Mouse (Mus musculus) heart, postnatal 14 days (tissue): Measurements from ENCODE around the gene Fgr. TPM values are rescaled to one million over a fixed set of nuclear protein-coding genes. Genes with fewer than 3 reads are reported as not detected.

Source experiments
- DNase-seq, 2 experiments: peaks; one replicate each; pipeline ENCODE4 v3.0.0; 2021 to 2022
- intact Hi-C: fragments of 180-260 bp; cut with DNase I; formaldehyde crosslinking; loops from one replicate; pipeline ENCODE4 v1.15.1; 2025
- total RNA-seq, 2 experiments: library from RNA; stranded (reverse); gene quantifications; 2 replicates each; pipeline ENCODE4 v1.2.3; 2021

Gene Fgr
- total RNA-seq, 2 experiments from 2014 or later = 0.43 to 0.49 TPM

- peak; percentile 68 to 74 for DNase-seq
- intact Hi-C loops = loop anchor here (1.0 to 10.0 kb wide), 3 partner anchors 43 to 184 kb away; no protein-coding TSS in a partner anchor
These were observed 39.5 kb downstream of the Fgr start for GRCm38 (mm10) chr4:133013266-133013891.

GRCm38 (mm10) chr4:133014088-133014487, 40.2 kb downstream of the Fgr start:
- DNase-seq = no peak
- intact Hi-C loops = loop anchor here (5.0 to 10.0 kb wide), 2 partner anchors 101 to 183 kb away; no protein-coding TSS in a partner anchor

GRCm38 (mm10) chr4:133014896-133015709, 41.2 kb downstream of the Fgr start:
- intact Hi-C loops = loop anchor here (5.0 to 10.0 kb wide), 2 partner anchors 100 to 182 kb away; no protein-coding TSS in a partner anchor
- no peak for DNase-seq

- intact Hi-C loops = loop anchor here (10.0 kb wide), 1 partner anchor 99 kb away; no protein-coding TSS in a partner anchor
- no peak for DNase-seq
These were observed 42.1 kb downstream of the Fgr start for GRCm38 (mm10) chr4:133015710-133016651.

DNA sequence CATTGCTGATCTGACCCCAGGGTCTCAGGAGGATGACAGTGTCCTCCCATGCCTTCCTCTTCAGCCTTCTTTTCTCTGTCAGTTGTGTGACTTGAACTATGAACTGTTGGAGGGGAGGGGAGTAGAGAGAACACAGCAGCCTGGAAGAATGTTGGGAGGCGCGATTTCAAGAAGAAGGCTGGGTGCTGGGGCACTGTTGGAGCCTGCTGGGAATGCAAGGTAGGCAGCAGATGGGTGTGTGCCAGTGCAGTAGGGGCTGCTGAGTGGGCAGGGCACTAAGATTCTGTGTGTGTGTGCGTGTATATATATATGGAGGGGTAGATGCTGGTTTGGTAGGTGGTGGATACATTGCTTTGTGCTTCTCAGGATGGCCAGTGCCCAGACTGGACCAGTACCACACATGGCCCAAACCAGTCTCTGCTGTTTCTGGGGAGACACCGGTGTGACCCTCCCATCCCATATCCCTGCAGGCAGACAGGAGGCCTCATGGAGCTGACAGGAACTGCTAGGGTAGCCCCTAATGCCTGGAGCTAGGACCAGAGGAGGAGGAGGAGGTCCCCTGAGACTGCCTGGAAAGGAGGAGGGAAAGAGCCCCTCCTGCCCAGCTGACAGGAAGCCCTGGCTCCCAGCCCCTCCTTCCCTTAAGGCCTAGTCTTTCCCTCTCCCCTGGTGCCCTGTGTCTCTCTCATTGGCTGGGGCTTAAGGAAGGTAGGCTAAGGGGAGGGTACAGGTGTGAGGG, 43.0 kb downstream of the Fgr start:
- intact Hi-C loops = loop anchor here (10.0 kb wide), 1 partner anchor 98 kb away; no protein-coding TSS in a partner anchor
- DNase-seq = peak in 1 of 2 experiments; percentile 64

DNA sequence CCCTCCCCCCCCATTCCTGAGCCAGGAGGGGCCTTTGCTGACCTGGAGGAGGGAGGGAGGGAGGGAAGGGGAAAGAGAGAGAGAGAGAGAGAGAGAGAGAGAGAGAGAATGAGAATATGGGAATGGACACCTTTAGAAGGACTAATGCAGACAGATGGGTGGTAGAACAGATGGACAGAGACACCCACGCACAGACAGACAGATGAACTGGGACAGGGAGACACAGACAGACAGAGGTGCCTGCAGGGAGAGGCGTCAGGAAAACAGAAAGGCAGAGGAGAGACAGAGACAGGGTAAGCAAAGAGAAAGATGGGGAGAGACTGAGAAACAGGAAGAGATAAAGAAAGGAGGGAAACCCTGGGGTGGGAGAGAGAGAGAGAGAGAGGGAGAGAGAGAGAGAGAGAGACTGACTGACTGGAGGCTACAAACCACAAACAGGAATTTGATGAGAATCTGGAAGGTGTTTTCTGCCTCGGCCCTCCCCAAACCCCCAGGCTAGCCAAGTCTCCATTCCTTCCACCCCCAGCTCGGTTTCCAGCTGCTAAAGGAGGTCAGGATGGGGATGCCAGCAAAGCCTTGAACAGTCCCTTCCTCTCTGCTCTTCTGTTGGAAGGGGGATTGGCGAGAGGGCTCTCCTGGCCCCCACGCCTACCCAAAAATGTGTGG, 43.8 kb downstream of the Fgr start:
- intact Hi-C loops = loop anchor here (10.0 kb wide), 1 partner anchor 97 kb away; no protein-coding TSS in a partner anchor
- DNase-seq = no peak

DNA sequence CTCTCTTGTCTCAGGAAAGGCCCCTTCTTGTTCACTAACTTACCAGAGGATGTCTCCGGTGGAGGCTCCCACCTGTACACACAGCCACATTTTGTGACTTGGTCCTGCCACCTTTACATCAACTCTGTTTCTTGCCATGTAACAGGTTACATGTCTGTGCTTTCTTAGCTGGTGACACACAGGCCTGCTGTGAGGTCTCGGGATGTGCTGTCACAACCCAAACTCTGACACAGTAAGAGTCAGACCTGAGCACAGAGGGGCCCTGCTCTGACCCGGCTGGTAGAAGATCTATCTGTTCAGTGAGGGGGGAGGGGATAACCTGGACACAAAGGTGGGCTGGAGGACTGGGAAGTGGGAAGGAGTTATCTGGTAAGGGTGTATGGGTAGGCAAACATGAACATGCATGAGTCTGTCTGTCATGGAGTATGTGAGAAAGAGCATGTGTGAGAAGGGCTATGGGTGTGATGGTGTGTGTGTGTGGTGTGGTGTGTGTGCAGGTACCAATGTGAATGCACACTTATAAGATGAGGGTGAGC, 44.4 kb downstream of the Fgr start:
- intact Hi-C loops = loop anchor here (10.0 kb wide), 1 partner anchor 96 kb away; no protein-coding TSS in a partner anchor
- no peak for DNase-seq

DNA sequence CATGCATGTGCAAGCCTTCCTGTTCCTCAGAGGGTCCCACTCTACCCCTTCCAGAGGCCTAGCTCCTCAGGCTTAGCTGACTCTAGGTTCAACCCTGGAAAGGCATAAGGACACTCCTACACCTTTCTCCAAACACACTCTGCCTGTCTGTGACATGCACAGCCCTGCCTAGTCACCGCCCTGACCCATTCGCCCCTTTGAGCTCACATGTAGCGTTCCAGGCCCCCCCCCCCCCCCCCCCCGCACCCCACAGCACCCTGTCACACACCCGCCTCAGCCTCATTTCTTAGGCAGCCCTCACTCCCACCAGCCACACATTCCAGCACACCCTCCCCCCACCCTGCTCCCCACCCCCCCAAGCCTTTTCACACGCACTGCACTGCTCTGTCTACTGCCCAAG, 46.8 kb downstream of the Fgr start:
- intact Hi-C loops = loop anchor here (2.0 kb wide), 1 partner anchor 14 kb away; no protein-coding TSS in a partner anchor
- DNase-seq = no peak

- intact Hi-C loops = loop anchor here (2.0 kb wide), 1 partner anchor 14 kb away; no protein-coding TSS in a partner anchor
- no peak for DNase-seq
These were observed 47.3 kb downstream of the Fgr start for GRCm38 (mm10) chr4:133021181-133021671.

DNA sequence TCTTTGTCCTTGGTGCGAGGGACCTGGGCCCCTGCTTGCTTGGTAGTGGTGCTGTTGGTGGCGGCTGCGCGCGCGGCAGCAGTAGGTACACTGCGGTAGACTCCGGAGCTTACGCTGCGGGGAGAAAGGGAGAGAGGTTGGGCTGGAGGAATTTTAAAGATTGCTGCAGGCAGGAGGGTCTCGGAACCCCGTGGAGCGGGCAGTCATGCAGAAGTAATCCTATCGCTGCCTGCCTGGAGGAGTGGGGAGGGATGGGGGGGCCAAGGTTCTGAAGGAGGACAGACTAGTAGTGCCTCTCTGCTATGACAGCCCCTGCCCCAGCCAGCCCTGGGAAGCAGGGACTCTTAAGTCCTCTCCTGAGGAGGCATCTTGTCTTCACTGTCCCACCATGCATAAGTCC, 48.3 kb downstream of the Fgr start:
- DNase-seq = no peak

DNA sequence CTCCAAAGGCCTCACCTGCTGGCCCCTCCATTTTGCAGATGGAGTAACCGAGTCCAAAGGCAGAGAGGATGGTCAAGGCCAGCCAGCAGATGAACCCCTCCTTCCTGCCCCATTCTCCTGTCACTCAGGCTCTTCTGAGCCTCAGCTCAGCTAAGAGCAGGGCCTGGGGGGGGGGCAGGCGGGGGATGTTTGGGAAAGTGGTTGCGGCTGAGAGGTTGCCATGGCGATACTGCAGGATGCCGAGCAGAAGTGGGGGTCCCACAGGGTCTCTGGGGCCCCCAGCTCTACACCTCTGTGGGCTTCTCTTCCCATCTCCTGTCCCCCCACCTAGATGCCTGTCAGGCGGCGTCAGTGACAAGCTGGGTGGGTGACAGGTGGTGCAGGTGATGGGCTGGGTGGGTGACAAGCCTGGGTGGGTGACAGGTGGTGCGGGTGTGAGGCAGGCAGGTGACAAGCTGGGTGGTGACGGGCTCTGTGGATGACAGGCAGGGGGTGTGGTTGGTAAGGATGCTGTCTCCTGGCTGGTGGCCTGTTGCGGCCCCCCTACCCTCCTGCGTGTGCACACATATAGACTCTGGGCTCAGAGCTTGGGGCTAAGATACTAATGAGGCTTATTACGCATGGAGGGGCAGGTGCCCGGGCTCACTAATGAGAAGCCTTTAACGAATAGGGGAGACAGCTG, 49.2 kb downstream of the Fgr start:
- intact Hi-C loops = no loop called here

More for the DNA sequence above, 48.3 kb downstream of the Fgr start:
- intact Hi-C loops = no loop called here

DNA sequence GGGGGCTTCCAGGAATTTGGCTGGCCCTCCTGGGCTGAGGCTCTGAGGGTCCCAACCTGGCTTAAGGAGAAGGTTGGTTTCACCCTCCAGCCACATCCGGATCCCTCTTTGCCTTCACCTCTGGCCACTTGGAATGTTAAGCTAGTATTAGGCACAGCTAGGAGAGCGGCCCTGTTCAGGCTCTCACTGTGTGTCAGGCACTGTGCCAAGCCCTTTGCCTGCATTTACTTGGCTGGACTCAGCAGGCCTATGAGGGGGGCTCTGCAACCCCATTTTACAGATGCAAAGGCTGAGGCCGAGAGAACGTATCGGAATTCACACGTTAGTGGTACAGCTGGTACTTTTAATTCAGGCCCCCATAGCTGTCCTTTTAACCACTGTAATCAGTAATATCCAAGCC, 49.7 kb downstream of the Fgr start:
- intact Hi-C loops = no loop called here

More for the DNA sequence above, 49.2 kb downstream of the Fgr start:
- no peak for DNase-seq

DNA sequence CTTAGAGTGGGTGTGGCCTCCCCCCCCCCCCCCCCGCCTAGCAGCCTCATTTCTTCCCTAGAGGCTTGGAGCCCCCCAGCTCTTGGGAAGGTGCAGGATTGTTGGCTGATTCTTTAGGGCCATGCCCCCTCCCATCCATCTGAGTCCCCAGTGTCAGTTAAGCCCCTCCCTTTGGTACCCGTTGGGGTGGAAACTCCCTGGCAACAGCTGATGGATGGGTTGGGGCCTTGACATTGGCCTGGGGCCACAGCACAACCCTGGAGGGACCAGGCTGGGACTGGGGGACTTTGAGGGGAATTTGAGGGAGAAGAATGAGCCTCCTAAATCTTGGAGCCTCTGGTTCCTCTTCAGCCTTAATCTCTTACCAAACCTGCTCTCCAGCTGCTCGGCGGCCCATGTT, 50.5 kb downstream of the Fgr start:
- intact Hi-C loops = no loop called here
- DNase-seq = no peak

More for the DNA sequence above, 49.7 kb downstream of the Fgr start:
- no peak for DNase-seq

DNA sequence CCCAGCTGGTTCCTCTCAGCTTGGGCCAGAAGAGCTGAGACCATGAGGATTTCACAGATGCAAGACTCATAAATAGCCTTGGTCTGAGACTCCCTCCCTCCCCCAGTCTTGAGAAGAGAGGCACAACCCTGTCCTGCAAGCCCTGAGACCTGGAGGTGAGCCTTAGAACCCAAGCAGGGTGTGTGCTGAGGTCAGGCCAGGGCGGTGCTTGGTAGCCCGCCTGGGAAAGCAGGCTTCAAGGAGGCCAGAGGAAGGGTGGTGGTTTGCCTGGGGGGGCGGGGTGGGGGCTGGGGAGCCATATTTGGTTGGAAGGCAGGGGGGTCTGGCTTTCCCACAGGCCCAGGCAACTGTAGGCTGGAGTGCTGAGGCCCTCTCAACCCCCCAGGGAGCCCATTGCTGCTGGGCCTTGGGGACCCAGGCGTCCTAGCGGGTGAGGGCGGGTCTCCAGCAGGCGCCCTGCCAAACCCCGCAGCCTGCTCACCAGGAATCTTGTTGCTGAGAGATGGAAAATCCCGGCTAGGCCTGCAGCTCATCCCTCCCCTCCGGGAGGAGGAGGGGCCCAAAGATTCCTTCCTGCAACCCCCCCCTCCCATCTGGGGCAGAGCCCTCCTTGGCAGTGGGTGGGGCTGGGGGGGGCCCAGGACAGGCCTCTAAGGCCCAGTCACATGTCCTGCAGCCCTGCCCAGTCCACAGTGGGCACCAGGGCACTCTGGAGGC, 51.2 kb downstream of the Fgr start:
- peak; percentile 69 to 76 for DNase-seq
- intact Hi-C loops = no loop called here

GRCm38 (mm10) chr4:133026272-133026671, 52.4 kb downstream of the Fgr start:
- no peak for DNase-seq
- intact Hi-C loops = no loop called here

DNA sequence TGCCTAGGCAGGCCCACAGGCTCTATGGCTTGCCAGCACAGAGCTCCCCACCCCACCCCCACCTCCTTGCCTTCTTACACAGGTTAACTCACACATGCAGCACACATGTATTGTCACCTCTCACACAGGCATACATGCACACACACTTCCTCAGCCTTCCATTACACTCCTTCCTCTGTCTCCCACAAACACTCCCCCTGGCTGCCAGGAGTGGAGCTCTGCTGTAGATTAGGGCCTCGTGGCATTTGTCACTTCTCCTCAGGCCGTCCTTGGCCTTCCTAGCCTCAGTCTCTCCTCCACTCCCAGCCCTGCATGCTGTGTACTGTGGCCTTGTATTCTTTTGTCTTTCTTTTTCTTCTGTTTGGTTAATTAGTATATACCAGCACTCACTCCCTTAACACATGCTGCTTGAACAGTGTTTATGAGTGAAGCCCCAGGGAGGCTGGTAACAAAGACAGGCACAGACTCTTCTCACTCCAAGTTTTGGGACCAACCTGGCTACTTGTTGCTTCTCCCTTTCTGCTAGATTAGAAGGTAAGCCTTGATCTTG, 53.0 kb downstream of the Fgr start:
- intact Hi-C loops = no loop called here
- DNase-seq = no peak

DNA sequence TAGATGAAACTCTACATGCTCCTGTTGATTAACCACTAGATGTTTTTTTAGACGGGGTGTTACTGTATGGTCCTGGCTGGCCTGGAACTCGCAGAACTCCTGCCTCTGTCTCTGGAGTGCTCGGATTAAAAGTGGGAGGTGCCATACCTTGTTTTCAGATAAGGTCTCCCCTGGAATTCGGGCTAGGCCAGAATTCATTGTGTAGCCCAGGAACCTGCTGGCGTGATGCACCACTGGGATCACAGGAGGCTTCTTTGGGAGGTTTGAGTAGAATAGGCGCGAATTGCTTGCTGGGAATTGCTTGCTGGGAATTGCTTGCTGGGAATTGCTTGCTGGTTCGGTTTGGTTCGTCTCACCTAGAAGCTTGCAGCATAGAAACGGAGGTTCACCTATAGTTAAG, 53.8 kb downstream of the Fgr start:
- DNase-seq = no peak
- intact Hi-C loops = no loop called here
